Mouse (Mus musculus) myocyte (in vitro differentiated cells): Measurements from ENCODE around the gene Arhgef3.

Experiments used
- E2F4 ChIP-seq: IDR thresholded peaks from one replicate; pipeline ENCODE4 v1.6.1; 2011; ENCODE audit warnings: mild to moderate bottlenecking, control low read depth, moderate library complexity; ENCODE audit not compliant: insufficient read depth
- POLR2A ChIP-seq: IDR thresholded peaks from one replicate; pipeline ENCODE4 v1.6.1; 2011; ENCODE audit warnings: low read depth, mild to moderate bottlenecking, control low read depth, moderate library complexity; ENCODE audit not compliant: insufficient read length

DNA sequence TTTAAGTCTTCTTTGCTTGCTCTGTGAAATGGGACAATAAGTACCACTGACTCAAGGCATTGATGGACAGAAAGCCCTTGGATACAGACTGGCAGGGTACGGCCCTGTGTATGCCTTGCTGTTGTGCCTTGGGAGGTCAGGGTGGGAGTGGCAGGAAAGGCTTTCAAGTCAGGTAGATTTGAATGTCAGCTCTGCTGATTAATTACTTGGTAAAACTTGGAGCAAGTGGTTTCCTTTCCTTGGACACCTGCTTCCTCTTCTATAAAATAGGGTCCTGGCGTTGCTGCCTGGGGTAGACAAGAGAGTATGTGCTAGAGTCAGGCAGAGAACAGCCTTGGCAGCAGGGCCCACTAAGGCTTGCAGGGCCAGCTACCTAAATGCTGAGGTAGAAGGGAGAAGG lies 233.4 kb downstream of the Arhgef3 start:
- no peak for TF ChIP-seq E2F4
- no peak for TF ChIP-seq POLR2A
